Mouse (Mus musculus): Measurements from ENCODE around the gene Grk6.

- TF ChIP-seq TAL1 (conservative IDR thresholded peaks at IDR 0.05; ENCODE audit: low read depth, low read length) (no peak), GATA1 (IDR thresholded peaks at IDR 0.05; ENCODE audit: borderline replicate concordance, low read length) (no peak), CTCF (IDR thresholded peaks at IDR 0.05; ENCODE audit: low read depth, low read length) (no peak), POLR2AphosphoS5 (IDR thresholded peaks at IDR 0.05; ENCODE audit: insufficient replicate concordance, low read depth, low read length) (no peak)
Observed at GRCm38 (mm10) chr13:55475750-55476149, 30.9 kb downstream of the Grk6 start.
